In the genomic region with DNA sequence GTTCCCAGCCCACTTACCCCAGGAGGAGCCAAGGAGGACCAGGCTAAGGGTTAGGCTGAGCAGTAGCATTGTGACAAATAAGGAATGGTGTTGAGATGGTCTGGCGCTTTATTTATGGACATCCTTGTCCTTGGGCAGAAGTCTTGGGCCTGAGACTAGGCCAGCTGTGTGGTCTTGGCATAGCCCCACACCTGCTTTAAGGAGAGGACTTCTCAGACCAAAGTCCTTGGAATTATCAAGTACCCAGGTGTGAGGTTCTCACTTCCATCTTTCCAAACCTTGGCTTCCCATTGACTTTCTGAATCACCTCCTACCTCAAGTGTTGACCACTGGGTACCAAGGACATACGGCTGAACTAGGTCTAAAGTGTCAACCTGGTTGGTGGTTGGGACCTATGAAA, we compare ENCODE assay signal across 23 mouse cellular contexts. TPM values are rescaled to one million over a fixed set of nuclear protein-coding genes. Genes with fewer than 3 reads are reported as not detected.
"Had no signal": no experiment of that assay in that cellular context is flagged by ENCODE, and none has a peak within 500 bp of the region (broad histone marks: within the 10 kb centered on the region; RNA-seq: fewer than 3 reads in every experiment).

A gene (minus strand): TSS at position 101 of the 400 bp plus-strand sequence.

- H3K27me3 ChIP-seq: limb, embryonic 12.5 days; limb, embryonic 15.5 days; lung, embryonic 15.5 days; megakaryocyte, embryonic 14.5 days; midbrain, embryonic 13.5 days; neural tube, embryonic 13.5 days; stomach, embryonic 15.5 days had no signal

- ATAC-seq: midbrain, embryonic 13.5 days; midbrain, embryonic 16.5 days had no signal

- H3K9me3 ChIP-seq: limb, embryonic 12.5 days; limb, embryonic 15.5 days; lung, embryonic 15.5 days; megakaryocyte, embryonic 14.5 days; midbrain, embryonic 10.5 days; midbrain, embryonic 13.5 days; neural tube, embryonic 13.5 days; stomach, embryonic 15.5 days had no signal

- H3K4me2 ChIP-seq: limb, embryonic 12.5 days; limb, embryonic 15.5 days; lung, embryonic 15.5 days; midbrain, embryonic 13.5 days; neural tube, embryonic 13.5 days; stomach, embryonic 15.5 days had no signal

- DNase-seq: kidney, adult 11 months; kidney, adult 9 months; kidney, postnatal 14 days; kidney, postnatal 4 days; left cerebral cortex, postnatal 4 days; lung, adult 18-20 months; lung, postnatal 10 days; lung, postnatal 36 days; retina, postnatal 1 day; right cerebral cortex, postnatal 25 days; thymus, postnatal 25 days had no signal

- H3K27ac ChIP-seq: limb, embryonic 12.5 days; limb, embryonic 15.5 days; lung, embryonic 15.5 days; midbrain, embryonic 10.5 days; midbrain, embryonic 13.5 days; neural tube, embryonic 13.5 days; stomach, embryonic 15.5 days had no signal

- H3K9ac ChIP-seq: limb, embryonic 12.5 days; limb, embryonic 15.5 days; liver, embryonic 14.5 days; lung, embryonic 15.5 days; midbrain, embryonic 13.5 days; neural tube, embryonic 13.5 days; stomach, embryonic 15.5 days had no signal

- H3K4me3 ChIP-seq: limb, embryonic 12.5 days; limb, embryonic 15.5 days; lung, embryonic 15.5 days; midbrain, embryonic 10.5 days; midbrain, embryonic 13.5 days; myocyte; neural tube, embryonic 13.5 days; stomach, embryonic 15.5 days had no signal

RNA-seq across cellular contexts. Expression of the gene that starts here (rescaled TPM):
- total RNA-seq: monocyte, adult 5-6 weeks had no signal
